Mouse (Mus musculus): ENCODE results near the gene Xpa. TPM values are rescaled to one million over a fixed set of nuclear protein-coding genes. Genes with fewer than 3 reads are reported as not detected.

Gene Xpa
- polyA plus RNA-seq, 1 experiment, result 23.7 TPM

Other genes with a start within 250 kb of the Xpa start
- 28.2 and 30.7 TPM in 2 replicates for gene Tdrd7, start 231.0 kb downstream of the Xpa start, polyA plus RNA-seq (2012; rRNA removed)
- gene Tmod1, start 157.4 kb downstream of the Xpa start, polyA plus RNA-seq (2012; rRNA removed), result 58.6 and 63.5 TPM in 2 replicates
- gene Ncbp1, start 57.7 kb downstream of the Xpa start, polyA plus RNA-seq (2012; rRNA removed), result 56.9 and 64.1 TPM in 2 replicates
- gene Tstd2, start 57.6 kb downstream of the Xpa start, polyA plus RNA-seq (2012; rRNA removed), result 13.6 and 14.9 TPM in 2 replicates
- gene Foxe1, start 147.3 kb upstream of the Xpa start, polyA plus RNA-seq (2012; rRNA removed), result not detected in 2 replicates
- 5.3 and 6.6 TPM in 2 replicates for gene Trmo, start 193.1 kb upstream of the Xpa start, polyA plus RNA-seq (2012; rRNA removed)
- 0.06 and 0.12 TPM in 2 replicates for gene Hemgn, start 217.2 kb upstream of the Xpa start, polyA plus RNA-seq (2012; rRNA removed)

Measured in frontal cortex, adult 2 months (tissue).